Mouse (Mus musculus): Measurements from ENCODE around the gene Qrich2. TPM values are rescaled to one million over a fixed set of nuclear protein-coding genes. Genes with fewer than 3 reads are reported as not detected.
"Not testable (repeated sequence)": the region's sequence is repeated elsewhere in the genome, so short reads cannot be mapped to it uniquely, and the experiment has no call there.

The Qrich2 gene
- total and polyA plus RNA-seq, 2 experiments from 2014 or later = 0.14 TPM; not detected in 1

DNA sequence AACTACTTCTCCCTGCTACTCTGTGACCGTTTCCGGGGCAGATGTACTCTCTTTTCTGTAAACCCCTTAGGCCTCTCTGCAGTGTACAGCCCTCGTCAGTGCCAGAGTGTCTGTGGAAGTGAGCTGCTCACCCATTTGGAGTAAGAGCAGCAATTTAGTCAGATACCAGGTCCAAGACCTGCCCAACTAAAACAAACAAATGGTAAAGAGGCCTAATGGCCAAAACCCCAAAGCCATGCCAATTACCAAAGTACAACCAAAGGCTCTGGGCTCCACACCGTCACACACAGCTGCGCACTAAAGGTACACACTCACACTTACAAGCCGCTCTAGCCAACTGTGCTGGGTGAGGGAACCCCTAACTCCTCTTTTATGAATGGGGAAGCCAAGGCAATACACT is 10.7 kb upstream of the Qrich2 start:
- Histone ChIP-seq H3K36me3 (ENCODE audit: insufficient read depth, low read length) (peaks cover 75% of the 10 kb centered on the region), H3K27me3 (ENCODE audit: insufficient read depth, low read length) (no peaks in the 10 kb centered on the region)
- no peak for ATAC-seq (ENCODE audit: low FRiP score)

DNA sequence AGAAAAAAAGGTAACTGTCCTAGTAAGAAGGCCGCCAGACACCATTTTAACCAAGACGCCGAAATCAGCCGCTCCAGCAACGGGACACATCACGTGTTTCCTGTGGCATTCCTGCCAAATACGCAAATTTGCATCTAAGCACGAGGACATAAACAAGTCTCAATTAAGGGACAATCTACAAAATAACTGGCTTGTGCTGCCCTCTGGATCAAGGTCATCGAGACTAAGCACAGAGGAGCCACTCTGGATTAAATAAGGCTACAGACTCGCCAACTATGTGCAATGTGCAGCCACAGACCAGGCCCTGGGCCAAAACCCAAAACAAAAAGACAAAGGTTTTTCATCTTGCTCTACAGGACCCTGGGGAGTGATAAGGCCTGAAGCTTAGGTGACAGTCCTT is 10.0 kb upstream of the Qrich2 start:
- 0 out of 2 replicates have a peak overlapping the region, but pooled peaks have one; percentile 13 for H3K9ac ChIP-seq (replicated peaks; ENCODE audit: low read length, poor library complexity, severe bottlenecking)
- no peaks in the 10 kb centered on the region for H3K9me3 ChIP-seq (ENCODE audit: low read length)
- 74% methylated on average over 10 of the region's 10 CpGs for WGBS
- ATAC-seq (ENCODE audit: low FRiP score) (no peak), DNase-seq (ENCODE audit: low spot score) (no peak)
- H3K4me2 ChIP-seq (ENCODE audit: low read depth, low read length, poor library complexity, severe bottlenecking) = no peak overlapping the region
- TF ChIP-seq CTCF (IDR thresholded peaks at IDR 0.05) = no peak
- peaks cover 77% of the 10 kb centered on the region for H3K36me3 ChIP-seq (ENCODE audit: insufficient read depth, low read length)
- H3K27me3 ChIP-seq (ENCODE audit: insufficient read depth, low read length) = no peaks in the 10 kb centered on the region
- H3K27ac ChIP-seq (ENCODE audit: low read depth, low read length) = no peak overlapping the region
- no peaks in the 10 kb centered on the region for H3K4me1 ChIP-seq (ENCODE audit: insufficient read depth, low read length)
- H3K4me3 ChIP-seq (ENCODE audit: low read depth, low read length) = no peak overlapping the region

More for the DNA sequence above, 10.7 kb upstream of the Qrich2 start:
- no peak for TF ChIP-seq CTCF (IDR thresholded peaks at IDR 0.05)
- DNase-seq (ENCODE audit: low spot score) = no peak
- no peak overlapping the region for H3K9ac ChIP-seq (replicated peaks; ENCODE audit: low read length, poor library complexity, severe bottlenecking)
- H3K4me2 ChIP-seq (ENCODE audit: low read depth, low read length, poor library complexity, severe bottlenecking) = no peak overlapping the region
- H3K4me1 ChIP-seq (ENCODE audit: insufficient read depth, low read length) = no peaks in the 10 kb centered on the region
- H3K4me3 ChIP-seq (ENCODE audit: low read depth, low read length) = no peak overlapping the region
- H3K27ac ChIP-seq (ENCODE audit: low read depth, low read length) = no peak overlapping the region
- 88% methylated on average over 6 of the region's 6 CpGs for WGBS
- no peaks in the 10 kb centered on the region for H3K9me3 ChIP-seq (ENCODE audit: low read length)

DNA sequence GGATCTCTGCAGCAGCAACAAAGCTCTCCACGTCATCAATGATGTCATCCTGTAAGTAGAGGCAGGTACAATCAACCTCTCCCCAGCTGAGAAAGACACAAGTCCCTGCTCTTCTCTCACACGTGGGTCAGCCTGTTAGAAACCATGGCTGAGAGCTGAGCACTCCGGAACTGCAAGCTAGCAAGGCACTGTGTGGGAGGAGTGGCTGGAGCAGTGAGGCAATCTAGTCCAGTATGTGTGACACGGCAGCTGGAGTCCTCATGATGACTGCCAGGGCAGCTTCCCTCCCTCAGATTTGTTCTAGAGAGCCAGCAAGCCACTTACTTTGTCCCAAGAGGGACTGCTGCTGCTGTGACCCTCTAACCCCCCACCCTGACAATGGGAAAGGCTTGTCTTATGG is 6.2 kb upstream of the Qrich2 start:
- DNase-seq (ENCODE audit: low spot score) (no peak), ATAC-seq (ENCODE audit: low FRiP score) (no peak)
- Histone ChIP-seq H3K27me3 (ENCODE audit: insufficient read depth, low read length) (no peaks in the 10 kb centered on the region), H3K36me3 (ENCODE audit: insufficient read depth, low read length) (peaks cover 57% of the 10 kb centered on the region), H3K4me1 (ENCODE audit: insufficient read depth, low read length) (no peaks in the 10 kb centered on the region), H3K9ac (replicated peaks; ENCODE audit: low read length, poor library complexity, severe bottlenecking) (no peak overlapping the region), H3K4me3 (ENCODE audit: low read depth, low read length) (no peak overlapping the region), H3K9me3 (ENCODE audit: low read length) (no peaks in the 10 kb centered on the region), H3K27ac (ENCODE audit: low read depth, low read length) (no peak overlapping the region), H3K4me2 (ENCODE audit: low read depth, low read length, poor library complexity, severe bottlenecking) (no peak overlapping the region)
- WGBS = 88% methylated on average over 4 of the region's 4 CpGs
- TF ChIP-seq CTCF (IDR thresholded peaks at IDR 0.05) = no peak

DNA sequence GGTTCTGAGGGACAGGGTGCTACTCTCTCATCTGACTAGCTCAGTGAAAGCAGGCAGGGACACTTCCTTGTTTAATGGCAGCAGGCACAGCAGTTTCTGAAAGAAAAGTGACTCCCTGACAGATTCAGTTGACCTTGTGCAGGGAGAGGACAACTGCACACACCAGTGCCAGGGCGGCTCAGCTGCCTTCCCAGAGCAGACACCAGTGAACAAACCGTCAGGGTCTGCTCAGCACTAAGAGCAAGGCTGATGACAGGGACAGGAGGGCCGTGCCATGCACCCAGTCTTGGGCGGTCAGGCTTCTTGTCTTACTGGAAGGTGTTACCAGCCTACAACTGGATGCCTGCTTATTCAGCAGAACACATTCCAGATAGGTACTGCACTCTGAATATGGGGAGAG is 4.9 kb upstream of the Qrich2 start:
- TF ChIP-seq CTCF (IDR thresholded peaks at IDR 0.05) = no peak
- Histone ChIP-seq H3K36me3 (ENCODE audit: insufficient read depth, low read length) (peaks cover 48% of the 10 kb centered on the region), H3K27me3 (ENCODE audit: insufficient read depth, low read length) (no peaks in the 10 kb centered on the region), H3K27ac (ENCODE audit: low read depth, low read length) (no peak overlapping the region), H3K4me2 (ENCODE audit: low read depth, low read length, poor library complexity, severe bottlenecking) (no peak overlapping the region), H3K9me3 (ENCODE audit: low read length) (no peaks in the 10 kb centered on the region), H3K4me1 (ENCODE audit: insufficient read depth, low read length) (no peaks in the 10 kb centered on the region), H3K4me3 (ENCODE audit: low read depth, low read length) (no peak overlapping the region), H3K9ac (replicated peaks; ENCODE audit: low read length, poor library complexity, severe bottlenecking) (no peak overlapping the region)
- DNase-seq (ENCODE audit: low spot score) = no peak
- WGBS = 84% methylated on average over 4 of the region's 4 CpGs
- ATAC-seq (ENCODE audit: low FRiP score) = no peak

DNA sequence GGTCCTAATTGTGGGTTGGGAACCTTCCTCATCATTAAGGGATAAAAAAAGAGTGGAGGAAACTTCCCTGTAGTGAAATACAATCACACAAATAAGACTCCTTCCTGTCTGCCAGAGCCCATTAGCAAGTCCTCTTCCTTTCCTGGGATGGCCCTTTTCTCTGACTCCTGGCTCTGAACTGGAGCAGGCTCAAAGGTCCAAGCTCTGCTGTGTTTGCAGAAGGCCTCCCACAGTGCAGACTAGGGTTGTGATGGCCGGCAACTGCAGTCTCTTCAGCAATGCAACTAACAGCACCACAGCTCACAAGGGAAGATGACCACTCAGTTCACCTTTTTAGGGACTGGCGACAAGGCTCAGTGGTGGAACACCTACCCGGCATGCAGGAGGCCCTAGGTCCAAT is 4.2 kb upstream of the Qrich2 start:
- H3K4me3 ChIP-seq (ENCODE audit: low read depth, low read length) = no peak overlapping the region
- no peaks in the 10 kb centered on the region for H3K4me1 ChIP-seq (ENCODE audit: insufficient read depth, low read length)
- 87% methylated on average over 3 of the region's 3 CpGs for WGBS
- H3K9me3 ChIP-seq (ENCODE audit: low read length) = no peaks in the 10 kb centered on the region
- H3K9ac ChIP-seq (replicated peaks; ENCODE audit: low read length, poor library complexity, severe bottlenecking) = no peak overlapping the region
- DNase-seq (ENCODE audit: low spot score) (no peak), ATAC-seq (ENCODE audit: low FRiP score) (no peak)
- H3K36me3 ChIP-seq (ENCODE audit: insufficient read depth, low read length) = peaks cover 42% of the 10 kb centered on the region
- no peak overlapping the region for H3K27ac ChIP-seq (ENCODE audit: low read depth, low read length)
- no peak overlapping the region for H3K4me2 ChIP-seq (ENCODE audit: low read depth, low read length, poor library complexity, severe bottlenecking)
- TF ChIP-seq CTCF (IDR thresholded peaks at IDR 0.05) = no peak
- no peaks in the 10 kb centered on the region for H3K27me3 ChIP-seq (ENCODE audit: insufficient read depth, low read length)

DNA sequence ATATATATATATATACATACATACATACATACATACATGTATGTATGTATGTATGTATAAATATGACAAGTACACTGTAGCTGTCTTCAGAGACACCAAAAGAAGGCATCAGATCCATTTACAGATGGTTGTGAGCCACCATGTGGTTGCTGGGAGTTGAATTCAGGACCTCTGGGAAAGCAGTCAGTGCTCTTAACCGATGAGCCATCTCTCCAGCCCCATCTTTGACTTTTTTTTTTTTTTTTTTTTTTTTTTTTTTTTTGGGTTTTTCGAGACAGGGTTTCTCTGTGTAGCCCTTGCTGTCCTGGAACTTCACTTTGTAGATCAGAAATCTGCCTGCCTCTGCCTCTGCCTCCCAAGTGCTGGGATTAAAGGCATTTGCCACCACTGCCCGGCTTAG is 2.3 kb upstream of the Qrich2 start:
- H3K27ac ChIP-seq (ENCODE audit: low read depth, low read length); H3K4me1 ChIP-seq (ENCODE audit: insufficient read depth, low read length); H3K4me3 ChIP-seq (ENCODE audit: low read depth, low read length); H3K9ac ChIP-seq (replicated peaks; ENCODE audit: low read length, poor library complexity, severe bottlenecking); ATAC-seq (ENCODE audit: low FRiP score); H3K9me3 ChIP-seq (ENCODE audit: low read length); H3K4me2 ChIP-seq (ENCODE audit: low read depth, low read length, poor library complexity, severe bottlenecking); H3K27me3 ChIP-seq (ENCODE audit: insufficient read depth, low read length); DNase-seq (ENCODE audit: low spot score): not testable (repeated sequence)
- 81% methylated on average over 3 of the region's 3 CpGs for WGBS
- peaks cover 34% of the 10 kb centered on the region for H3K36me3 ChIP-seq (ENCODE audit: insufficient read depth, low read length)

Data from midbrain, postnatal 0 days (tissue).